Mouse (Mus musculus) embryonic facial prominence, embryonic 13.5 days (tissue): ENCODE measurements around the gene Fancf. TPM values are rescaled to one million over a fixed set of nuclear protein-coding genes. Genes with fewer than 3 reads are reported as not detected.
A peak's percentile ranks its signal among the peaks of the same experiment; 100 is the strongest.

Source experiments
- ATAC-seq: fragments of 200-750 bp; cut with Nextera tagmentation; 2 replicates; pipeline ENCODE4 v1.8.0; 2017; ENCODE audit warnings: low read depth; ENCODE audit not compliant: insufficient number of reproducible peaks, insufficient read depth, low FRiP score, low TSS enrichment
- H3K27ac ChIP-seq: fragments of 300-500 bp; sonication (generic); 2 replicates; pipeline ENCODE4 v1.5.1; 2015; ENCODE audit warnings: moderate library complexity, mild to moderate bottlenecking, inconsistent platforms
- H3K27me3 ChIP-seq: fragments of 300-500 bp; sonication (generic); 2 replicates; pipeline ENCODE4 v1.6.1; 2015; ENCODE audit warnings: mild to moderate bottlenecking, inconsistent platforms
- H3K36me3 ChIP-seq: fragments of 300-500 bp; sonication (generic); 2 replicates; pipeline ENCODE4 v1.6.1; 2015; ENCODE audit warnings: mild to moderate bottlenecking, inconsistent platforms
- H3K4me1 ChIP-seq: fragments of 300-500 bp; sonication (generic); 2 replicates; pipeline ENCODE4 v1.6.1; 2015; ENCODE audit warnings: inconsistent platforms
- H3K4me2 ChIP-seq: fragments of 300-500 bp; sonication (generic); 2 replicates; pipeline ENCODE4 v1.6.1; 2015; ENCODE audit warnings: moderate library complexity, mild to moderate bottlenecking, inconsistent platforms
- H3K4me3 ChIP-seq: fragments of 300-500 bp; sonication (generic); 2 replicates; pipeline ENCODE4 v1.5.1; 2015; ENCODE audit warnings: mild to moderate bottlenecking, inconsistent platforms
- H3K9ac ChIP-seq: fragments of 300-500 bp; sonication (generic); 2 replicates; pipeline ENCODE4 v1.6.1; 2015; ENCODE audit warnings: mild to moderate bottlenecking, inconsistent platforms
- H3K9me3 ChIP-seq: fragments of 300-500 bp; sonication (generic); 2 replicates; pipeline ENCODE4 v1.6.1; 2016; ENCODE audit warnings: inconsistent platforms
- WGBS: fragments of 180-500 bp; shearing (Covaris S2); methylation state at CpG from one replicate; pipeline ENCODE4 v1.1.7; 2015; ENCODE audit warnings: mixed read lengths; 5-methylcytosine and 5-hydroxymethylcytosine counted together
- polyA plus RNA-seq: library from polyadenylated mRNA; unstranded; fragments of >200 nt; fragmentation: Nextera tagmentation; extraction: Ambion mirVana; gene quantifications from 2 replicates; pipeline ENCODE4 v1.2.1, GENCODE M21; 2015

Fancf gene
- polyA plus RNA-seq = 8.0 and 9.6 TPM in 2 replicates

DNA sequence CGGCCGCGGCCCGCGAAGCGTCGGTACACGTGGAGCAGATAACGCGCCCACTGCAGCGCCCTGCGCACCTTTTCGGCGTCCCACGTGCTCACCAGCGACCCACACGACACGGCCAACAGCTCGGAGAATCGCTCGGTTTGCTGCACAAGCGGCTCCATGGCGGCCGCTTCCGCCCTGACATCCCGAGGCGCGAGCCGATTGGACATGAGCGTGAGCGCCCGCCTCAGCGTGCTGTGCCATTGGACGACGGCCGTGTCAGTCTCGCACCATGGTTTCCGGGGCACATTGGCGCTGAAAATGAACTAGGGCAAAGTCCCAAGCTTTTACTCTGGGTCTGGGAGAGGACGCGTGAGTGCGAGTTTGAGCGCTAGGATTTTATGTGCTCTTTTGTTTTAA, at the start of gene Fancf:
Gene Fancf, minus strand, starts transcription at position 171 of the 396 bp plus-strand sequence.
- Histone ChIP-seq H3K4me2 (peak within 1 kb of the TSS; percentile 61), H3K4me1 (peaks cover 19% of the 10 kb centered on the region), H3K4me3 (peak within 1 kb of the TSS; percentile 74), H3K9me3 (no peaks in the 10 kb centered on the region), H3K27ac (peak within 1 kb of the TSS; percentile 98), H3K27me3 (no peaks in the 10 kb centered on the region), H3K36me3 (peaks cover 15% of the 10 kb centered on the region), H3K9ac (peak within 1 kb of the TSS; percentile 91)
- WGBS = under 1% methylated on average over 43 of the region's 43 CpGs
- ATAC-seq = peak; percentile 96

DNA sequence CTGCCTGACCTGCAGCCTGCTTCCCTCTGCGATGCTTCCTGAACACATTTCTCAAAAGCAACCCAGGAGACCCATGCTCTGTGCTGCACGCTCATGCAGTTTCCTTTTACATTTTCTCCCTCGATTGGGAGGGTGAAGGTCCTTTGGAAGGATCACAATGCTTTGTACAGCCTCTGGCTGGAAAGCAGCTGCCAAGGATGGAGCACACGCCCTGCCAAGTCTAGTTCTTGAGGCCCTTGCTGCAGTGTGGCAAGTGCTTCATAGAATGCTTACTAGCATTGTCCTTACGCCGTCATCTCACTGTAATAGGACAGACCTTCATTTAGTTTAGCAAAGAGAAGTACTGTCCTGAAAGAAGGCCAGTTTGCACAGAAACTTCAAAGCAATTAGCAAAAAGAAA, 37.0 kb upstream of the Fancf start:
- no peaks in the 10 kb centered on the region for H3K36me3 ChIP-seq
- H3K9ac ChIP-seq = no peak overlapping the region
- WGBS = 58% methylated on average over 6 of the region's 6 CpGs
- H3K4me3 ChIP-seq = no peak overlapping the region
- peaks cover 3% of the 10 kb centered on the region; the same call in 1 of the 2 replicates for H3K4me1 ChIP-seq
- no peaks in the 10 kb centered on the region for H3K9me3 ChIP-seq
- H3K27me3 ChIP-seq = no peaks in the 10 kb centered on the region
- no peak overlapping the region for H3K27ac ChIP-seq
- no peak for ATAC-seq
- no peak overlapping the region for H3K4me2 ChIP-seq

DNA sequence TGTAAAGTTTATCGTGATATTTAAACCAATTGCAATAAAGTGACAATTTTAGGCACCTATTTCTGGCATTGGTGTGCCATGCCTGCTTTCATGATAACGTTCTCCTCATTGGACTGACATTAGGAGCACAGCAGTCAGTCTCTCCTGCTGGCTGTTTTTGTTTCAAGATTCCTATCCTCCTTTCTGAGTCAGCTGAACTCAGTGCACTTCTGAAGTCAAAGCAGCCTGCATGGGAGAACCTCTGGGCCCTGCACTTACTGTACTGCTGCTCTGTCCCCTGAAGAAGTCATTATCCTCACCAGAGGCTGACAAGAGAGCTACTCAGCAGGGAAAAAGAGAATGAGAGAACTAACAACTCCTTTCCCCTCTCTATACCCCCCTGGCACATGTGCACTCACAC, 32.9 kb upstream of the Fancf start:
- Histone ChIP-seq H3K9me3 (no peaks in the 10 kb centered on the region), H3K4me1 (peaks cover 6% of the 10 kb centered on the region), H3K36me3 (no peaks in the 10 kb centered on the region), H3K9ac (no peak overlapping the region), H3K4me3 (no peak overlapping the region), H3K27ac (no peak overlapping the region), H3K27me3 (no peaks in the 10 kb centered on the region), H3K4me2 (no peak overlapping the region)
- no peak for ATAC-seq
- WGBS = 47% methylated on average over 2 of the region's 2 CpGs

DNA sequence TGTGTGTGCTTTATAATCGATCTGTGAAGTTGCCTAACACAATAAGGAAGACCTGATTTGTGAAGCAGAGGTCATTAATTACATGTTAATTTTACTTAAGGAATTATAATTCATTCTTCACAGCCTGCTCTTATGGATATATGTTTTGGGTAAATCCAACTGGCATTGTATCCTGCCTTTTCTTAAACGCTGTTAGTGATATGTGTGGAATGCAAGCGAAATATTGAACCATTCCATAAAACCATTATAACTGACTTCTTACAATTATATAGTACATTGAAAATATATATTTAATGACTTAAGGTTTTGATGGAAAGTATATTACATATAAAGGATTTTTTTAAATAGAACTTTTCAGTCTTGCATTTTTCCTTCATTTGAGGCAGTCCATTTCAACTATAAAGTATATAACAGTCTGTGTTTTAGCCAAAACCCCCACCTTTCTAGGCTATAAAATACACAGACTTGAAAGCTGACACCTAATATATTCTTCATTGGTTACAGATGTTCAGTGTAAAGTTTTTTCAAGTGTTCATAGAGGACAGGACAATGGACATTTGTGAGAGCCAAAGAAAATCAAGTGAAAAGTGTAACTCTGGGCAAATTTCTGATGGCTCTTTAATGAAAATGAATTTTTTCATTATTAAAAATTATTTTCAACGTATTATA, 32.2 kb upstream of the Fancf start:
- 60% methylated on average over 4 of the region's 4 CpGs for WGBS
- Histone ChIP-seq H3K4me3 (no peak overlapping the region), H3K9ac (no peak overlapping the region), H3K36me3 (no peaks in the 10 kb centered on the region), H3K27ac (no peak overlapping the region), H3K27me3 (no peaks in the 10 kb centered on the region), H3K4me1 (peaks cover 6% of the 10 kb centered on the region), H3K9me3 (no peaks in the 10 kb centered on the region), H3K4me2 (no peak overlapping the region)
- ATAC-seq = no peak

DNA sequence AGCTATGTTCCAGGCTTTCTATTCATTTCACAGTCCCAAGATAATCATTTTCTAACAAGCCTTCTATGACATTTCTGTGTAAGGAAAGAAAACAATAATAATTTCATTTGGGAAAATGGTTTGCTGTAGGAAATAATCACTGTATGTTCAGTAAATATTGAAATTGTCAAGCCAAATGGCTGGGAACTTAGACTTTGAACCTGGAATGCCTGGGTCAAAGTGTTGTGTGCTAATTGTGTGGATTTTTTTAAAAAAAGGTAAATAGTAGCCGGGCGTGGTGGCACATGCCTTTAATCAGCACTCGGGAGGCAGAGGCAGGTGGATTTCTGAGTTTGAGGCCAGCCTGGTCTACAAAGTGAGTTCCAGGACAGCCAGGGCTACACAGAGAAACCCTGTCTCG, 30.9 kb upstream of the Fancf start:
- Histone ChIP-seq H3K9me3 (no peaks in the 10 kb centered on the region), H3K27ac (no peak overlapping the region), H3K4me2 (no peak overlapping the region), H3K27me3 (no peaks in the 10 kb centered on the region), H3K9ac (no peak overlapping the region), H3K4me1 (peaks cover 3% of the 10 kb centered on the region; the same call in 1 of the 2 replicates), H3K4me3 (no peak overlapping the region), H3K36me3 (no peaks in the 10 kb centered on the region)
- ATAC-seq = no peak
- WGBS = 88% methylated on average over 4 of the region's 4 CpGs

DNA sequence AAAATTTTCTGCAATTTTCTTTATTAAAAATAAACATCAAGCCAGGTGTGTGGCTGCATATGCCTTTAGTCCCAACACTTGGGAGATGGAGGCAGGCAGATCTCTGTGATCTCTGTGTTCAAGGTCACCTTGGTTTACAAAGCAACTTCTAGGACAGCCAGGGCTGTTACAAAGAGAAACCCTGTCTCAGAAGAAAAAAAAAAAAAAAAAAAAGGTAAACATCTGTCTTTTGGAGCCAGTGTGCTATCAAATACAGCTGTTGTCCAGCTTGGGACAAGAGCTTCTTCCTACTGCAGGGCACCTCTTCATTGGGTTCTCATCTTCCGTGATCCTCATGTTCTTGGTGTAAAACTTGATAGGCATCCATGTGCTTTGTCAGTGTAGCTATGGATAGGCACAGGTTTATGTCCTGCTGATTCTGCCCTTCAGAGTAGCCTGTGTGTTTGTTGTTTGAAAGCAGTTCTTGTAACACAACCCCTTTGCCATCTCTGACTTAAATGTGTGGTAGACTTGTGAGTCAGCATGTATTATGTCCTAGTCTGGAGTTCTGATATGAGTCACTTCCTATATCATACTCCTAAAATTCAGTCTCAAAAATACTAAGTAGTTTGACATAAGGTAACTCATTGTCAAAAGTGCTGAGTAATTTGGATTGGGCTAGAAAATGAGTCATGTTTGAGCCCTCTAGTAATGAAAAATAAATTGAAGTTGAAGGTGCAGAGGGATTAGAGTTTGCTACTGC, 30.3 kb upstream of the Fancf start:
- Histone ChIP-seq H3K9ac (no peak overlapping the region), H3K4me3 (no peak overlapping the region), H3K4me1 (peaks cover 3% of the 10 kb centered on the region; the same call in 1 of the 2 replicates), H3K4me2 (no peak overlapping the region), H3K27me3 (no peaks in the 10 kb centered on the region), H3K9me3 (no peaks in the 10 kb centered on the region), H3K27ac (no peak overlapping the region), H3K36me3 (no peaks in the 10 kb centered on the region)
- WGBS = 82% methylated on average over 1 of the region's 1 CpGs
- no peak for ATAC-seq

DNA sequence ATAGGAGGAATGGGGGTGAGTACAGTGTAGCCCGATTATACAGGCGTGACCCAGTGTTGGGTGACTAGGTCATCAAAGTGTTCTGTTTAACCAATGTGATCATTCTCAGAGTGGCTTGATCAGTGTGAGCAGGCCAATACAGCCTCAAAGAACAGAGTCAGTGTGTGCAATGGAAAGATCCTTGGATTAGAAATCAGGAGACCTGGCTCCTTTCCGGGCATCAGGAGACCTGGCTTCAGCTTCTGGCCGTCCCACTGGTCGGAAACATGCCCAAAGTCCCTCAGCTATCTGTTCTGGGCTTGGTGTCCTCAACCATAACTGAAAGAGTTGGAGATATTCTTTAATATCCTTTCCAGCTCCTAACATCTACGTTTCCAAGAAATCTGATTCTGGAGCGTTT, 27.5 kb upstream of the Fancf start:
- WGBS = 86% methylated on average over 7 of the region's 7 CpGs
- Histone ChIP-seq H3K27me3 (no peaks in the 10 kb centered on the region), H3K4me1 (peaks cover 3% of the 10 kb centered on the region; the same call in 1 of the 2 replicates)

DNA sequence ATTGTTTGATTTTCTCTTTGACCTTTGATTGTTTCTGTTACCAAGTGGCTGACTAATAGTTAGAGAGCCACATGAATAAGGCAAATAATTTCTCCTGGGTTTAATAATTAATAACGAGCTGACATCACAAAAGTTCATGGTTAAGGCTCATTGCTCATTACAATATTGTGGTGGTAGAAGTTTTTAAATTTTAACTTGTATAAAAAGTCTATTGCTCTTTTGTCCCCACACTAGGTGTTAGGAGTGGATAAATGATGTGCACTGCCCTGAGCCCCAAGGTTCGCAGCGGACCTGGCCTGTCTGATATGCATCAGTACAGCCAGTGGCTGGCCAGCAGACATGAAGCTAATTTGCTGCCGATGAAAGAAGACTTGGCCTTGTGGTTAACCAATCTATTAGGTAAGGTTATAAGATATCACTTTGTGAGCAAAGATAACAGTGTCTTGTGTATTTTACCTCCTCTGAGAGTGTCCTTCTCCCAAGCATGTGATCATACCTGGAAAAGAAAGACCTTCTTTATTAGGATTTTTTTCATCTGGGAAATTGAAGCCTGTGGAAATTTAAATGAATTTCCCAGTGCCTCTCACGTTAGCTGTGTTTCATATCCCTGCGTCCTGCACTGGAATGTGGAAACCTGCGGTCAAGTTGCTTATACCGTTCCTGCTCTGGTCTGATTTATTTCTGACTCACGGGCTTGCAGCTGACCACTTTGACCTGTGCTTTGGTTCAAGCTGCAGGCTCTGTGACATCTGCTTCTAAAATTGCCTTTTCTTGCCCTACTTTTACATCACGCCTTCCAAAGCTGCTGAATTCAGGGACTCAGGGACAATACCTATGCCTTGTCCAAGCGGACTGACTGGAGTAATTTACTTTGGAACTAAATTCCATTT, 25.9 kb upstream of the Fancf start:
- Histone ChIP-seq H3K9ac (no peak overlapping the region), H3K4me1 (no peaks in the 10 kb centered on the region), H3K4me2 (no peak overlapping the region), H3K27me3 (no peaks in the 10 kb centered on the region), H3K36me3 (no peaks in the 10 kb centered on the region), H3K4me3 (no peak overlapping the region), H3K9me3 (no peaks in the 10 kb centered on the region), H3K27ac (no peak overlapping the region)
- ATAC-seq = no peak
- 74% methylated on average over 11 of the region's 11 CpGs for WGBS

More for the DNA sequence above, 27.5 kb upstream of the Fancf start:
- H3K9me3 ChIP-seq = no peaks in the 10 kb centered on the region
- no peak overlapping the region for H3K4me2 ChIP-seq
- H3K9ac ChIP-seq = no peak overlapping the region
- no peak for ATAC-seq
- H3K27ac ChIP-seq = no peak overlapping the region
- H3K4me3 ChIP-seq = no peak overlapping the region
- no peaks in the 10 kb centered on the region for H3K36me3 ChIP-seq

DNA sequence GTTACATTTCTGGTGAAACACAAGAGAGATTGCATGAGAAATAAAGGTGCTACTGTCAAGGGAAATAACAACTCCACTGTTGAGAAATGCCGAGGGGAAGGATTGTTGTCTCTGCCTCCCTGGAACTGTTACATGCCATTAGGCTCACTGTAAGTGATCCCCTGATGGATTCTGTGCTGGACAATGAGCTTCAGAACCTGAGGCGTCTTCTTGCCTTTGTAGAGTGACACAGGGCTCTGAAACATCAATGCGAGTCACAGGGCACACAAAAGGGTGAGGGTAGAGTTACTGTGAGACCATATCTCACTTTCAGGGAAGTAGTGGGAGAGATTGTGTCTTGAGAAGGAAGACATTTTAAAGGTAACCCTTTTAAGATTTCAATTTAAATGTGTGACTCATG, 23.3 kb upstream of the Fancf start:
- no peak overlapping the region for H3K9ac ChIP-seq
- H3K27ac ChIP-seq = no peak overlapping the region
- H3K4me2 ChIP-seq = no peak overlapping the region
- no peak overlapping the region for H3K4me3 ChIP-seq
- no peak for ATAC-seq
- no peaks in the 10 kb centered on the region for H3K27me3 ChIP-seq
- H3K9me3 ChIP-seq = no peaks in the 10 kb centered on the region
- no peaks in the 10 kb centered on the region for H3K36me3 ChIP-seq
- WGBS = 34% methylated on average over 3 of the region's 3 CpGs
- 0 out of 2 replicates have a peak, but pooled peaks cover 1% of the 10 kb centered on the region for H3K4me1 ChIP-seq

DNA sequence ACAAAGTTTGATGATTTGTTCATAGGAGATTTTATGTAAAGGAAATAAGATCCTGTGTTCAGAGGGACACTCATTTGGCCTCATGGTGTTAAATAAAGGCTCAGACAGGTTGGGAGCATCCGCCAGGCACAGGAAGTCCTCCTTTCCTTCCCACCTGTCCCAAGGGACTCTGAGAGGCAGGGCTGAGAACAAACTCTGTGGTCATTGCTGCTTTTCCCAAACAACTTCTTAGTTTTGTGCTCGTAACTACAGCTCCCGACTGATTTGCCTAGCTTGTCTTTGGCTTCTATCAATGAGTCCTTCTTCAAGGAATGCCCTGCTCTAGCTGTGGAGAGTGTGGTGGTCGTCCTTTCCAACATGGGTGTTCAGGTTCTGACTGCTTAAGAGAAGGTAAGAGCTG, 18.1 kb upstream of the Fancf start:
- Histone ChIP-seq H3K4me1 (peaks cover 18% of the 10 kb centered on the region), H3K36me3 (no peaks in the 10 kb centered on the region), H3K9ac (no peak overlapping the region), H3K27me3 (no peaks in the 10 kb centered on the region), H3K9me3 (no peaks in the 10 kb centered on the region), H3K4me3 (0 out of 2 replicates have a peak overlapping the region, but pooled peaks have one; percentile 7), H3K27ac (no peak overlapping the region), H3K4me2 (peak overlapping the region; percentile 91)
- ATAC-seq = no peak
- 72% methylated on average over 4 of the region's 4 CpGs for WGBS

DNA sequence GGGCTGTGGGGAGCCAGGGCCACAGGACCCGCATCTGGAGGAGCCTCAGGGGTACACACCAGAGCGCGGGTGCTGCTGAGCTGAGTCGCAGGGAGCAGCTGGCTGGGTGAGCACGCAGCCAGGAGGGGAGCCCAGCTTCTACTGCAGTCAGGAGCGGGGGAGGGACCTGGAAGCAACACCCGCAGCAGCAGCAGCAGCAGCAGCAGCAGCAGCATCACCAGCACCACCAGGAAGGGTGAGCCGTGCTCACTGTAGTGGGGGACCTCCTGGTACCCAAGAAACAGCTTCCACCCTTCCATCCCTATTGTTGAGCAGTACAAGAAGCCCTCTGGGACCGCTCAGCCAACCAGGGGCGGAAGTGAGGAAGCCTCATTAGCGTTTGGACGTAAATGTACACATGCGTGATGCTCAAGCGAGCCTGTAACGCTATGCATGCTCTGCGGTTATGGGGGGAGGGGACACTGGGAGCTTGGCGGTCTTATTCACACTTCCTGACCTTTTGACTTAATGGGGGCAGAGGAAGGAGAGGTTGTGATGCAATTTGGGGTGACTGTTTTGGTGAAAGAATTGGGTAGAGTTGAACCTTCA, 17.2 kb upstream of the Fancf start:
- H3K27me3 ChIP-seq = no peaks in the 10 kb centered on the region
- peaks cover 18% of the 10 kb centered on the region for H3K4me1 ChIP-seq
- H3K27ac ChIP-seq = peak overlapping the region; percentile 95
- peak overlapping the region; percentile 54 for H3K4me3 ChIP-seq
- WGBS = 1% methylated on average over 17 of the region's 17 CpGs
- peak overlapping the region; percentile 72 for H3K9ac ChIP-seq
- H3K4me2 ChIP-seq = peak overlapping the region; percentile 91
- H3K9me3 ChIP-seq = no peaks in the 10 kb centered on the region
- H3K36me3 ChIP-seq = no peaks in the 10 kb centered on the region
- ATAC-seq = peak; percentile 84
